Mouse (Mus musculus): ENCODE results near the gene Pnkd.

DNA sequence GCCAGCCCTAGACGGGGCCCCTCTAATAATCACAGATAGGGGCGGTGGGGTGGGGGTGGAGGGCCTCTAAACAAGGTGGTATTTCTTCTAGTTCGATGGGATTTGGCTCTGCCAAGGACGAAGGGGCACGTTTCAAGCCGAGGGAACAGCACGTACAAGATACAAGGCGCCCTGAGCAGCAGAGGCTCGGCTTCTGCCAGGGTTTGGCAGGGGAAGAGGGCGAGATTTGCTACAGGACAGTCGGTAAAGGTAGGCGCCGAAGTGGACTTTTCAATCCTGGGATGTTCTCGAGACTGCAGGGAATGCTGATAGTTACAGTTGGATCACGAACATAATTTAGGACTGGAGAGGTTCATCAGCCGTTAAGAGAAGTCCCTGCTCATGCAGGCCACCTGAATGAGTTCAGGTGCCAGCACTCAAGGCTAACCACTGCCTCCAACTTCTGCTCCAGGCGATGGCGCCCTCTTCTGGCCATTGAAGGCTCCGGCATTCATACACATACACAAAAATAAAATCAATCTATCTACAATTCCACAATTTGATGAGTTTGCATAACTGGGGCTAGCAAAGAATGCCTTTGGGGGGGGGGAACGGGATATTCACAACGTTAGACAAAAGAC lies 105.7 kb downstream of the Pnkd start:
- TF ChIP-seq GATA1 (IDR thresholded peaks at IDR 0.05; ENCODE audit: low read length) (no peak), TAL1 (IDR thresholded peaks at IDR 0.05; ENCODE audit: low read length) (no peak)
